Mouse (Mus musculus): Measurements from ENCODE around the gene Slc16a11.

DNA sequence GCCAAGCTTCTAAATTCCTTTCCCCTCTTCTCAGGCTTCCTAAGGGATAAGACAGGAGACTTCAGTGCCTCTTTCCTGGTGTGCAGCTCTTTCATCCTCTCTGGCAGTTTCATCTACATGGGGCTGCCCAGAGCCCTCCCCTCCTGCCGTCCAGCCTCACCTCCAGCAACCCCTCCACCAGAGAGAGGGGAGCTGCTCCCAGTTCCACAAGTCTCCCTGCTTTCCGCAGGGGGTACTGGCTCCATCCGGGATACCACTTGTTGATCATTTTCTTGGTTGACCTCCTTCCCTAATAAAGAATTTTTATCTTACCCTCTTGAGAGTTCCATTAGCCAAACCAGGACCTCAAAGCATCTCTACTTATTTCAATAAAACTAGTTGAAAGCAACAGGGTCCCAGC lies 3.6 kb downstream of the Slc16a11 start:
- no peak for TF ChIP-seq POLR2A (IDR thresholded peaks at IDR 0.05; ENCODE audit: insufficient read length, low read depth)
- TF ChIP-seq E2F4 (IDR thresholded peaks at IDR 0.05; ENCODE audit: insufficient read depth): no peak
- no peak for TF ChIP-seq USF1 (IDR thresholded peaks at IDR 0.05; ENCODE audit: low read depth)
- no peak for TF ChIP-seq MAX (IDR thresholded peaks at IDR 0.05; ENCODE audit: low read depth)
